Mouse (Mus musculus) c-Kit-positive CD71-negative TER-119-negative erythroid progenitor cells, embryonic 14.5 days (primary cell): ENCODE data around the gene Cpn2.
A peak's percentile ranks its signal among the peaks of the same experiment; 100 is the strongest.

Experiments used
- DNase-seq: peaks from one replicate; pipeline ENCODE4 v3.0.0-alpha.2; 2013; ENCODE audit warnings: low read depth

The Cpn2 gene

GRCm38 (mm10) chr16:30280676-30281297 is 13.5 kb upstream of the Cpn2 start:
- DNase-seq = no peak

DNA sequence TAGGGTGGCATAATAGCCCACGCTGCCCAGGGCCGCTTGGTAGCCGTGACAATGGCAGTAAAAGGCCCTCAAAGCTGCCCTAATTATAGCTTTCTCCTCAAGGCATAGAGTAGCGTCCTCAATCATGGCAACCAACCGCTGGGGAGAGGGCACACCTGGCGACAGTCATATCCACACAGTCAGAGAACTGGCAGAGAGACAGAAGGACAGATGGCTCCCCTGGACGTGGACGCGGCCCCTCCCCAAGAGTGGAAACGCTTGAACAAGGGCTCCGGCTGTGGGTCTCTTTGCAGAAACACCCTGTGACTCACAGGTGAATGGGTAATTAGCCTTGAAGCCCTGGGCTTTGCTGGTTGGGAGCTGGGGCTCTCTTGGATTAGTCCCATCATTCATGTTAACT is 11.1 kb upstream of the Cpn2 start:
- DNase-seq = no peak

GRCm38 (mm10) chr16:30275558-30276340 is 8.4 kb upstream of the Cpn2 start:
- no peak for DNase-seq

DNA sequence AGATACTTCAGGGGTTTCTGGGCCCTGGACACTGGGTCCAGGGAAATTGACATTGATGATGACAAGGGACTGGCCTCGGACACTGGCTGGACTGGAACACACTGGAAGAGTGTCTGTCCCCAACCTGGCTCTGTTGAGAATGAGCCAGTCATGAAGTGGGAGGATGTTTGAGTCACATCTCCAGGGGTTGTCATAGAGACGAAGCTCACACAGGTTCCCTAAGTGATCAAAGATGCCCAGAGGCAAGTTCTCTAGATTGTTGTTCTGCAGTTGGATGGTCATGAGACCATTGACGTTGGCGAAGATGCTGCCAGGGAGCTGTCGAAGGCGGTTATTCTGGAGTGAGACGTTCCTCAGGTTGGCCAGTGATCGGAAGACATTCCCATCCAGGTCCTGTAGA is 5.8 kb upstream of the Cpn2 start:
- no peak for DNase-seq

DNA sequence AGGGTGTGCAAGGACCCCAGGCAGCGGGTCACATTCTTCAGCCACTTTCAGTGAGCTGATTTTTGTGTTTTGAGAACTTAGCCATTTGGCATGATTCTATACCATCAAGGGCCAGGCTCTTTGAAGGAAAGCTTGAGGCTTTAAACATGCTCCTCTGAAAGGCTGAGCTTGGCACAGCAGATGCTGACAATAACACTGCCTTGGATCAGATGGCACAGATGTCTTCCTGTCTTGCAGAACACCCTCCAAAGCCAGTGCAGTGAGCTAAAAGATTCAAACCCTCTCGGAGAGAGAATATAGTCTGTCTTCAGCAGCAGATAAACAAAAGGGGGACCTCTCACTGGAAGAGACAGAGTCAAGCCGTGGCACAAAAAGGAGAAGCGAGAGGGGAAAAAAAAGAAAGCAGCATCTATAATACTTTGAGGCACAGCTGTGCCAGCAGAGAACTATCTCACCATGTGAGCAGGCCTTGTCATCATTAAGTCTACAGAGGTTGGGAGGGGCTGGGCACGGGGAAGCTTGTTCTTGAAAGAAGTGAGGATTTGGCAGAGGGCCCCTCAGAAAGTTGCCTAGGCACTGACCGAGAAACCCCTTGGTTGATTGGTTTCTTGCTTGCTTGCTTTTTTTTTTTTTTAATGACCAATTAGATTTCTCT is 4.8 kb upstream of the Cpn2 start:
- no peak for DNase-seq

DNA sequence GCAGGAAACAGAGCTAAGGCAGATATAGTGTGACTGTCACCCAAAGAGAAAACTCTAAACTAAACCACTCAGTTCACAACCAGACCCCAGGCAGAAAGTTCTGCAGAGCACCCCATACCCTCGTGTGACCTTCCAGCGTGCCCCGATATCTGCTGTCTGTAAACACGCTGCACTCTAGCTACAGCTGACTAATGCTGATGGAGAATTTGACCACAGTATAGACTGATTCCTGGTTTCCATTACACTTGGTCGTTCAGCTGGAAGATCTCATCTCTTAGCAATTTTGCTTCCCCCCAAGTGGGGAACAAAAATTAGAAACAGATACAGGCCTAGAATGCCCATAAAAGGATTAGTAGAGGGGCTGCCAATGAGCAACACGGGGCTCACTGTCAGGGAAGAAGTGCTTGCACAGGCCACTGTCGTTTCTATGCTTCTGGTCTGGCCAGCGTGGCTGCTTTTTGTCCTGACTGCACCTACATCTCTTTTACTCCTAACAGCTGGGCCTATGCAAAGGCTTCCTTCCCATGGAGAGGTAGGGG is 4.0 kb upstream of the Cpn2 start:
- DNase-seq = no peak

DNA sequence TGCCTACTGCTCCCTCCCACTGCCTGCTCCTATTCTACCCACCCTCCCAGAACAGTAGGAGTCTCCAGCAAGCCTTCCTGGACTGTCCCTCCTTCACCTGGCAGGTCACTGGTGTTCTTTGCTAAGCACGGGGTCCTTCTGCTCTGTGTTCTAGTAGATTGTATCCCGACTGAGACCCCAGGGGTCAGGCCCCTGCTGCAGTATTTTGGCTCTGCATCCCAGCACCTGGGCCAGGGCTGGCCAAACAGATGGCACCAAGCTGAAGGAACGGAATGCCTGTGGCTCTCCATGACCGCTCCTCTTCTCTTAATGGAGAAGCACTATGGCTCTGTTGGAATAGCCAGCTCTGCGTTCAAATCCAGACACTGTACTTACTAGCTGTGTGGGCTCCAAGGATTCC is 738 bp downstream of the Cpn2 start:
- DNase-seq = no peak

DNA sequence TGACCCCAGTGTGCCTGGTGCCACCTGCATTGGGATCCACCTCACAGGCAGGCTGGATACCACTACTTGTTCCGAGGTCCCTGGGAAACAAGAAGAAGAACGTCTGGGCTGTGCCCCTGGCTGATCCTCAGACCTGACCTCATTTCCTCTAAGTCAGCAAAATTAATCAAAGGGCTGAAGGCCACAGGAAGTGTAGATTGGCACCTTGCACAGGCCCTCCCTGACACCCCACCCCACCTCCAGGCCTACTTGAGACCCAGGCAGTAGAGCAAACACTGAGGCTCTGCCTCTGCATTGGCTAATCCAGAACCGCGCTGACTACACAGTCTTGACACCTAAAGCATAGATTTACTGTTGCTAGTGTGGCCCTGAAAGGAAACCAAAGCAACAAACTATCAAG is 1.7 kb downstream of the Cpn2 start:
- no peak for DNase-seq

DNA sequence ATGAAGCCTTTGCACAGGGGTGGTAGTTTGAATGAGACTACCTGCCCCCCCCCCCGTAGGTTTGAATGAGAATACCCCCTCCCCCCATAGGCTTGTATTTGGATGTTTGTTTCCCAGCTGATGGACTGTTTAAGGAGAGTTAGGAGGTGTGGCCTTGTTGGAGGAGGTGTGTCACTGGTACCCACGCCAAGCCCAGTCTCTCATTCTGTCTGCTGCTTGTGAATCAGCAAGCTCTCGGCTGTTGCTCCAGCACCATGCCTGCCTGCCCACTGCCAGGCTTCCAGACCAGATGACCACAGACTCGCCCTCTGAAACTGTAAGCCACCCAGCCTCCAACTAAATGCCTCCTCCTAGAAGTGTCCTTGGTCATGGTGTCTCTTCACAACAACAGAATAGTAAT is 4.1 kb downstream of the Cpn2 start:
- DNase-seq = no peak

DNA sequence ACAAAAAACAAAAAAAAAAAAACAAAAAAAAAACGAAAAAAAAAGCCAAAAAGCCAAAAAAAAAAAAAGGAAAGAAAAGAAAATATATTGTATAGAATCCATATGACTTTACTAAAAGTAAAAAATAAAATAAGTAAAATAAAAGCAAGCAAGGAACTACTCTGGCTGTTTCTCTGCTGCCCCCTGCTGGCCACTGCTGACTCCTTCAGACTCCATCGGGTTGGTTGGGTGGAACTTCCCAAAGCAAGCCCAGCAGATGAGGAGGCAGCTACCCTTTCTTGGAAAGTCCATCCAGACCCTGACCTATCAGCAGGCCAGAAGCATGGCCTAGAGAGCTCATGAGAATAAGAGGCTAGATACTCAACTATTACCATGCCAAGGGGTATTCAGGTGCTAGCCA is 4.6 kb downstream of the Cpn2 start:
- peak; percentile 65 for DNase-seq

GRCm38 (mm10) chr16:30262157-30262556 is 5.1 kb downstream of the Cpn2 start:
- DNase-seq = no peak

DNA sequence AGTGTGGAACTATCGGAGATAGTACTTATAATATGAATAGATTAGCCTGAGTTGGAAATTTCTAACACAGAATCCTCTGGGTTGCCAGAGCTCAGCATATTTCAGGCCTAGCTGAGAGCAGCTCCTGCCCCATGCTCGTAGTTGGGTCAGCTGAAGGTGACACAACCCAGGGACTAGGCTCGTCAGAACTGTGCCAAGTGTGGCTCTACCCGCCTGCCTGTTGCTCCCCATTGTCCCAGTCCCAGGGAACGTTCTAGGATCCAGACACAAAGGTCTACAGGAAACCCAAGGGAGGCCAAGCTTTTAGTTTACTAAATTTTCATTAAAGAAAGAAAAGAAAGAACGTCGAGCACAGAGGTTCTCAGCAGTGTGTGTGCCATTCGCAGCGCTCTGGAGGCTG is 6.0 kb downstream of the Cpn2 start:
- DNase-seq = no peak

- no peak for DNase-seq
Measured at GRCm38 (mm10) chr16:30260012-30260635, 7.2 kb downstream of the Cpn2 start.

DNA sequence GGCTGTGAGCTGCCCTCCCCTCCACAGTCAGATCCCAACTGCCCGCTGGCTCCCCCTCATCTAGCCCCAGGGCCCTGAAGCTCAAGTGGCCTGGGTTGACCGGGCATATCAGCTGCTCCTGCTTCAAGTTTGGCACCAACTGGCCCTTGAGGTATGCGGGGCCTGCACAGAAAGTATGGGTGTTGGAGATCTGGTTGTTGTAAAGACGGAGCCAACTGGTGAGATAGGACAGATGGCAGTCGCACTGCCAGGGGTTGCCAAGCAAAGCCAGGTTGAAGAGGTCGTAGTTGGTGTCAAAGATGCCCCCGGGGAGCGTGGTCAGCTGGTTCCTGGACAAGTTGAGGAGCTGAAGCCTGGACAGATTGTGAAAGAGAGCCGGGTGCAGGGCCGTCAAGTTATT is 7.9 kb downstream of the Cpn2 start:
- DNase-seq = no peak

- no peak for DNase-seq
Measured at GRCm38 (mm10) chr16:30258441-30258840, 8.9 kb downstream of the Cpn2 start.

GRCm38 (mm10) chr16:30257718-30258117 is 9.6 kb downstream of the Cpn2 start:
- no peak for DNase-seq

GRCm38 (mm10) chr16:30255061-30255460 is 12.2 kb downstream of the Cpn2 start:
- no peak for DNase-seq

GRCm38 (mm10) chr16:30253900-30254299 is 13.4 kb downstream of the Cpn2 start:
- DNase-seq = no peak

DNA sequence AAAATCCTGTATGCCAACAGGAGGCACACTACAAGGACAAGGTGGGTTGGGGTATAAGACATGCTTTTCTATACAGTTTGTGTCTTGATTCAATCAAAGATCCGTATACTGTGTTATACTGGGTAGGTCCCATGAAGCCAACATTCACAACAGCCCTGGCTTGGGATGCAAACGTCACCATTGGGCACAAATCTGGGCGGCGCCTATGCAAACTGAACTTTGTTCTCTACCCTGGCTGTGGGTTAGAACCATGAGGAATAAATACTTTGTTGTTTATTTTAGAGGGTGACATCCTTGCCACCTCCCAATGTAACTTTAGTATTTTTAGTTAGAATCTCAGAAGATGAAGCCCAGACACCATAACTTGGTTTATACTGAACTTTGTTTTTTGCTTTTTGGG is 13.9 kb downstream of the Cpn2 start:
- DNase-seq = no peak

DNA sequence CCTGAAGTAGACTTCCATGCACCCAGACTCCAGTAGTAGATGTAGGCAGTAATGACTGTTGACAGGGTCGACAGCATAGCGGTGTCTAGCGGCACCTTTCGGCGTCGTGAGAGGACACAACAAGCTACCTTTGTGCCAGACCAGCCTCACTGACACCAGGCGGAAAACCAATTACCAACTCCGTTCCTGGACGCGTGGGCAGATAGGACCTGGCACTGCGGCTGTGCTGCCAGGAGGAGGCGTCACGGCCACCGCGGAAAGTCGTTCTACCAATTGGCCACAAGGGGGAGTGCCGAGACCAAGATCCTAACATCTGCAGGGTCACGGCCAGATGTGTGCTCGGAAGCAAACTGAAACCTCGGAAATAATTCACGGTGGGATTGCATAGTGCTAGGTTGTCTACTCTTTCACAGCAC is 15.3 kb downstream of the Cpn2 start:
- DNase-seq = peak; percentile 82

- no peak for DNase-seq
Measured at GRCm38 (mm10) chr16:30244037-30244700, 23.1 kb downstream of the Cpn2 start.

DNA sequence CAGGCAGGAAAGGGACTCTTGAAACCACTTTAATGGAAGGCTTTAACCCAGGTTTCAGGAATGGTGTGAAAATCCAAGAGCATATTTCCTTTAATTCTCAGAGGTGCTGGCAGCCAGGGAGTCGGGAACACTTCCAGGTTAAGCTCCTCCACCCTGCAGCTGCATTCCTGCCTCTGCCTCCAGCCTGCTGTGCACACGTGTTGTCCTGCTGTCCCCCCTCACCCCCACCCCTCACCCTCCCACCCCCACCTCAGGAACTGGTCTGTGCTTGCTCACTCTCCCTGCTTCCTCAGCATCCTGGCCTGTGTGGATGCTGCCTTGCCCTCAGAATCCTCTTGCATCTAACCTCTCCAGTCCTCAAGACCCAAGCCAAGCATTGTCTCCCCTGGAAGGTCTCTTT is 25.7 kb downstream of the Cpn2 start:
- no peak for DNase-seq
